Mouse (Mus musculus): ENCODE measurements at regions not wholly inside any gene's neighbourhood (a gene's known extent, or its start where the extent isn't known, plus 50 kb on each side); places are given as distances from the start of the nearest gene placed in this dataset.

- no peak for TF ChIP-seq POLR2A (IDR thresholded peaks at IDR 0.05; ENCODE audit: low read depth, low read length)
- no peak for TF ChIP-seq CTCF (conservative IDR thresholded peaks at IDR 0.05; ENCODE audit: insufficient read depth, insufficient read length, low read depth, low read length)
Observed at GRCm38 (mm10) chr16:93359772-93360171, 244.1 kb downstream of the Setd4 start.

Data from kidney, adult 2 months (tissue).